Mouse (Mus musculus) left cerebral cortex, adult 8-10 months (tissue): ENCODE results near the gene Tex14. TPM values are rescaled to one million over a fixed set of nuclear protein-coding genes. Genes with fewer than 3 reads are reported as not detected.

Experiments
- DNase-seq, 2 experiments: peaks; one replicate each; pipeline ENCODE4 v3.0.0; 2022; ENCODE audit warnings: low spot score in 2 of 2
- total RNA-seq, 4 experiments: library from RNA; stranded (reverse); gene quantifications; 2 replicates each; pipeline ENCODE4 v1.2.4; 2022

Tex14 gene
- total RNA-seq, 4 experiments from 2014 or later, result 0.57 to 1.4 TPM; not detected in 2

GRCm38 (mm10) chr11:87591526-87592353 lies 186.9 kb downstream of the Tex14 start, which contains the start of gene Mtmr4:
Gene Mtmr4, plus strand, starts transcription at chr11:87592162.
- DNase-seq, result peak; percentile 97 to 100

- no peak for DNase-seq
These were observed 187.5 kb downstream of the Tex14 start for GRCm38 (mm10) chr11:87592354-87592695.

- no peak for DNase-seq
These were observed 188.1 kb downstream of the Tex14 start for GRCm38 (mm10) chr11:87592713-87593598.

GRCm38 (mm10) chr11:87595327-87595841 lies 190.5 kb downstream of the Tex14 start:
- peak; percentile 66 to 84 for DNase-seq

- DNase-seq, result peak in 1 of 2 experiments; percentile 59
These were observed 191.1 kb downstream of the Tex14 start for GRCm38 (mm10) chr11:87595976-87596375.

GRCm38 (mm10) chr11:87596492-87596891 lies 191.6 kb downstream of the Tex14 start:
- DNase-seq, result no peak

GRCm38 (mm10) chr11:87597061-87597460 lies 192.2 kb downstream of the Tex14 start:
- DNase-seq, result no peak

- DNase-seq, result no peak
These were observed 194.7 kb downstream of the Tex14 start for GRCm38 (mm10) chr11:87599395-87600089.

- no peak for DNase-seq
These were observed 195.5 kb downstream of the Tex14 start for GRCm38 (mm10) chr11:87600322-87600853.

- DNase-seq, result no peak
These were observed 197.4 kb downstream of the Tex14 start for GRCm38 (mm10) chr11:87602234-87602633.

- DNase-seq, result no peak
These were observed 198.7 kb downstream of the Tex14 start for GRCm38 (mm10) chr11:87603571-87603970.

Other genes with a start within 250 kb of the Tex14 start
- gene Ppm1e, start 46.0 kb upstream of the Tex14 start, total RNA-seq, result 100 to 1,000 TPM; 114 to 128 (median 123) TPM
- gene Rad51c, start 111 bp upstream of the Tex14 start, total RNA-seq, result 1 to 10 TPM; 2.6 to 4.7 (median 4.0) TPM
- gene Gm11492, start 161.6 kb downstream of the Tex14 start, total RNA-seq, result under 1 TPM in 2 of 4 experiments, not detected in 2; 0.17 to 0.19 TPM
- gene Sept4, start 163.8 kb downstream of the Tex14 start, total RNA-seq, result 100 to 1,000 TPM; 230 to 282 (median 253) TPM
- 10 to 100 TPM; 79.3 to 88.0 (median 83.9) TPM for gene Mtmr4, start 187.1 kb downstream of the Tex14 start, total RNA-seq
- gene Hsf5, start 212.1 kb downstream of the Tex14 start, total RNA-seq, result under 1 TPM; 0.50 to 0.71 (median 0.60) TPM